Mouse (Mus musculus): Measurements from ENCODE around the gene Krtap4-1.

DNA sequence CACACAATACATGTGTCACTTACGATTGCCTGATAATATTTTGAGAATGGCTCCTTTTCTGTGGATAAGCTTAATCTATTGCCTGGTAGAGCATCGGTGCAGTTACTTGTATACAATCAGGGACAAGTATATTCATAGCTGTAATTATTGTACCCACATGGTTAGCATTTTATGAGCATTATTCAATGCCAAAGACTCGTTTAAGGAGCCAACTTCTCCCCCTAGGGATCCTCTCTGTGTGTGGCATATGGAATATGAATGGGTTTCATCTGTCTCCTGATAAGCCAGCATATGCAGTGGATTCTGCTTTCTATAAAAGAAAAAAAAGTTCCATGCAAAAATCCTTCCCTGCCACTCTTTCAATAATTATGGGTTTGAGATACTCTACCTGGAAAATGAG lies 16.3 kb upstream of the Krtap4-1 start:
- TF ChIP-seq MAX (IDR thresholded peaks at IDR 0.05; ENCODE audit: low read length) (no peak), CTCF (IDR thresholded peaks at IDR 0.05 in 2 of 3, conservative IDR thresholded peaks at IDR 0.05 in 1 of 3; ENCODE audit: control insufficient read depth in 1 of 3, insufficient read depth in 1 of 3, low read depth in 2 of 3, low read length in 3 of 3, poor library complexity in 1 of 3, severe bottlenecking in 1 of 3) (no peak), TCF12 (IDR thresholded peaks at IDR 0.05; ENCODE audit: low read depth, low read length) (no peak), MYC (IDR thresholded peaks at IDR 0.05; ENCODE audit: low read depth, low read length) (no peak), BHLHE40 (IDR thresholded peaks at IDR 0.05; ENCODE audit: borderline replicate concordance, low read depth, low read length) (no peak), POLR2A (IDR thresholded peaks at IDR 0.05; ENCODE audit: control insufficient read depth in 1 of 2, insufficient read depth in 1 of 2, low read depth in 1 of 2, low read length in 2 of 2, poor library complexity in 1 of 2) (no peak), HCFC1 (IDR thresholded peaks at IDR 0.05; ENCODE audit: low read depth, low read length) (no peak), MEF2A (IDR thresholded peaks at IDR 0.05; ENCODE audit: extremely low read depth, insufficient replicate concordance, low read depth, low read length, poor library complexity, severe bottlenecking) (no peak), CHD1 (IDR thresholded peaks at IDR 0.05; ENCODE audit: low read depth, low read length) (no peak)

Data from MEL (cell line).